Mouse (Mus musculus) ES-Bruce4 (cell line): ENCODE measurements around the gene Ank2. TPM values are rescaled to one million over a fixed set of nuclear protein-coding genes. Genes with fewer than 3 reads are reported as not detected.

ENCODE experiments used
- H3K27ac ChIP-seq: 2 replicates; pipeline ENCODE4 v1.5.1; 2012; ENCODE audit warnings: low read length, inconsistent platforms; ENCODE audit not compliant: insufficient read depth
- H3K27me3 ChIP-seq: 2 replicates; pipeline ENCODE4 v1.6.1; 2012; ENCODE audit warnings: mild to moderate bottlenecking, low read length, inconsistent platforms; ENCODE audit not compliant: control insufficient read depth, poor library complexity, insufficient read depth, severe bottlenecking
- H3K36me3 ChIP-seq: 2 replicates; pipeline ENCODE4 v1.6.1; 2012; ENCODE audit warnings: inconsistent platforms, mild to moderate bottlenecking, low read length, moderate library complexity; ENCODE audit not compliant: control insufficient read depth, poor library complexity, insufficient read depth, severe bottlenecking
- H3K4me1 ChIP-seq: one replicate; pipeline ENCODE4 v1.8.1; 2011; ENCODE audit warnings: low read length; ENCODE audit not compliant: control insufficient read depth, insufficient read depth
- H3K4me3 ChIP-seq: 2 replicates; pipeline ENCODE4 v1.5.1; 2011; ENCODE audit warnings: low read depth, mild to moderate bottlenecking, low read length
- H3K9ac ChIP-seq: 2 replicates; pipeline ENCODE4 v1.6.1; 2012; ENCODE audit warnings: low read depth, mild to moderate bottlenecking, inconsistent platforms; ENCODE audit not compliant: poor library complexity, severe bottlenecking
- H3K9me3 ChIP-seq: replicated peaks from 2 replicates; pipeline ENCODE4 v1.6.1; 2012; ENCODE audit warnings: mild to moderate bottlenecking, low read length, inconsistent platforms; ENCODE audit not compliant: control insufficient read depth, poor library complexity, insufficient read depth, severe bottlenecking
- CTCF ChIP-seq: IDR thresholded peaks from one replicate; pipeline ENCODE4 v1.8.1; 2011; ENCODE audit warnings: low read depth, low read length
- EP300 ChIP-seq: IDR thresholded peaks from 2 replicates; pipeline ENCODE4 v1.6.1; 2011; ENCODE audit warnings: low read depth, low read length; ENCODE audit not compliant: insufficient read depth
- POLR2A ChIP-seq: IDR thresholded peaks from one replicate; pipeline ENCODE4 v1.8.1; 2011; ENCODE audit warnings: low read length; ENCODE audit not compliant: insufficient read depth
- polyA plus RNA-seq: library from polyadenylated mRNA; stranded (reverse); fragments of >200 nt; gene quantifications from 2 replicates; pipeline ENCODE4 v1.2.4, GENCODE M21; 2011; ENCODE audit warnings: low read depth; ENCODE audit not compliant: missing spikeins, insufficient read depth, insufficient read length

Ank2 gene
- polyA plus RNA-seq, 1 experiment, result 29.9 TPM

DNA sequence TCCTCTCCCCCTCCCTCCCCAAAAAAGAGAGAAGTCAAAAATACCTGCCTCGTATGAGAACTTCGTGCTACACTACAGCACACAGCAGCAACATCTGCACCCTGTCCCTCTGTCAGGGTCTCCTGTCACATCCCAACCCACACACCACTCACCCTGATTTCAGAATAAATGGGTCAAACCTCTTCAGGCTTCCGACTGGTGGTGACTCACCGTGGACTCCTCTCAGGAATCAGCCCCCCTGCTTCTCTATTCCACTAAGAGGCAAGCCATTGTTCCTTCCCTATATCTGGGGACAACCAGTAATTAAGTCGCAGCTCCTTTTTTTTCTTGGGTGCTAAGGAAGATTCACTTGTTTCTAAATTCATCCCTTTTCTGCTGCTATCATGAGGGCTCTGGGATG, 361.6 kb downstream of the Ank2 start:
- TF ChIP-seq POLR2A (no peak), EP300 (no peak), CTCF (no peak)
- H3K9me3 ChIP-seq, result no peaks in the 10 kb centered on the region
- H3K9ac ChIP-seq, result no peak overlapping the region
- H3K27ac ChIP-seq, result no peak overlapping the region
- no peaks in the 10 kb centered on the region for H3K4me1 ChIP-seq
- no peaks in the 10 kb centered on the region for H3K27me3 ChIP-seq
- H3K36me3 ChIP-seq, result no peaks in the 10 kb centered on the region
- no peak overlapping the region for H3K4me3 ChIP-seq

DNA sequence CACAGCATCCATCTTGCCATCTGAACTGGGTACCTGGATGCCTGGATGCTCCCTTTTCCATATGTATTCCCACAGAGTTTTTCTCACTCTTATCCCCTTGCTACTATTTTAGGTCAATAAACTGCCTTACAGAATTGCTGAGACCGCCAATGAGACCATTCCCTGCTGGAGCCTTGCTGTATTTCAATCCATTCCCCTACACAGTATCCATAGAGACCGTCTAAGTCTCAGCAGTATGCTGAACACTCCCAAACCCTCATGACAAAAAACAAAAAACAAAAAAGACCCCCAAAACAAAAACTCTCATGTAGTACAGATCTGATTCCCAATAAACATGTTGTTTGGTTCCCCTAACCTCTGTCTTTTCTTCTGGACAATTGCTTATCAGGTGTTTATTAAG, 365.1 kb downstream of the Ank2 start:
- Histone ChIP-seq H3K27ac (no peak overlapping the region), H3K36me3 (no peaks in the 10 kb centered on the region), H3K4me3 (no peak overlapping the region), H3K9ac (no peak overlapping the region), H3K27me3 (no peaks in the 10 kb centered on the region), H3K4me1 (no peaks in the 10 kb centered on the region), H3K9me3 (no peaks in the 10 kb centered on the region)
- TF ChIP-seq EP300 (no peak), POLR2A (no peak), CTCF (no peak)

DNA sequence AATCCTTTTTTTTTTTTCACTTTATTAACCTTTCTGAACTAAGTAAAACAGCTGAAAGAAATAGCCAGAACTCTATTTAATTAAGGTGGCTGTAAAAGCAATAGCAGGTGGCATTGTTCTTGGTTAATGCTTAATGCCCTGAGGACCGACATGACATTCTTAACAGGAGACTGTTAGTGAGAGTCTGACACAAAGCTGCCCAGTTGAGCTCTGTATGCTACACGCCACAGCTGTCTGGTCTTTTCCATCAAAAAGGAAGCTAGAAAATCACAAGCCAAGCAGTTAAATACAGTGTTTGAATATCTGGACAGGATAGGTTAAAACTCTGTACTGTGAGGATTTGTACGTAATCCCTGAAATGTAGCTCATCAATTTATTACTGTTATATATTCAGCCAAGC, 368.1 kb downstream of the Ank2 start:
- no peaks in the 10 kb centered on the region for H3K27me3 ChIP-seq
- no peaks in the 10 kb centered on the region for H3K4me1 ChIP-seq
- no peaks in the 10 kb centered on the region for H3K9me3 ChIP-seq
- H3K4me3 ChIP-seq, result no peak overlapping the region
- TF ChIP-seq EP300 (no peak), POLR2A (no peak), CTCF (no peak)
- no peak overlapping the region for H3K9ac ChIP-seq
- H3K27ac ChIP-seq, result no peak overlapping the region
- no peaks in the 10 kb centered on the region for H3K36me3 ChIP-seq

DNA sequence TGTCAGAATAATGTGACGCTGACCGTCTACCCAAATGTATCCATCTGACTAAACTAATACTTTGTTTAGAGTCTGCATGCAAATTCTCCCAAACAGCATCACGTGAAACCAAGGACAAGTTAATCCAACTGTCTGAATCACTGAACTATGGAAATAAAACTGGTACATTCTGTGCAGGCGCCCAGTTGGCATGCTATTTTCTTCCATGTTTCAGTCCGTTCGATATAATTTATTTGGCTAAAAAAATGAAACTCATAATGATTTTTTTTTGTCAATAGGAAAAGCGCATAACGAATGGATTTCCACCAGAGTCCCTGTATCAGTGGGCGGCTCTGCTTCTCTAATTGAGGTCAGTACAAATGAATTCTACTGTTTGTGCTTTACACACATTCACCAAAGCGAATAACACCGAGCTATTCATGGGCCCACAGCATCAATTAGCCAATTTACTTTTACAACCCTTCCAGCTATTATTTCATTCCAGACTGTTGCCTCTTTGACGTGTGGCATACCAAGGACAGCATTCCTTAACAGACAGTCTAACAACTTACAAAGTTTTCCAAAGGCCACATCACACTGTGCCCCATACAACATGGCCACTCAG, 368.9 kb downstream of the Ank2 start:
- no peak overlapping the region for H3K27ac ChIP-seq
- TF ChIP-seq POLR2A (no peak), EP300 (no peak), CTCF (no peak)

DNA sequence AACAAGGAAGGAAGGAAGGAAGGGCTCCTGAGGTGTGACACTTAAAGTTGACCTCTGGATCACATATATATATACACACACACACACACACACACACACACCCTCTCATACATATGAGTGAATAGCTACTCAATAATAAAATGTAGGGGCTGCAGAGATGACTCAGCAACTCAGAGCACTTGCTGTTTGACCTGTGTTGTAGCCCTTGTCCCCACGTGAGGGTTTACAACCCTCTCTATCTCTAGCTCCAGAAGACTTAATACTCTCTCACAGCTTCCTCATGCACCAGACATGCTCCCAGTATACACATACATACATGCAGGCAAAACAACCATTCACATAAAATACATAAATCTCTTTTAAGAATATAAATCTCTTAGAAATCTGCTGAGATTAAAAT, 369.4 kb downstream of the Ank2 start:
- TF ChIP-seq CTCF, result no peak
- no peak for TF ChIP-seq EP300
- TF ChIP-seq POLR2A, result no peak
- no peaks in the 10 kb centered on the region for H3K27me3 ChIP-seq
- no peak overlapping the region for H3K27ac ChIP-seq

More for the DNA sequence above, 368.9 kb downstream of the Ank2 start:
- no peaks in the 10 kb centered on the region for H3K27me3 ChIP-seq
- H3K4me1 ChIP-seq, result no peaks in the 10 kb centered on the region
- no peaks in the 10 kb centered on the region for H3K9me3 ChIP-seq
- H3K36me3 ChIP-seq, result no peaks in the 10 kb centered on the region
- no peak overlapping the region for H3K9ac ChIP-seq
- H3K4me3 ChIP-seq, result no peak overlapping the region

DNA sequence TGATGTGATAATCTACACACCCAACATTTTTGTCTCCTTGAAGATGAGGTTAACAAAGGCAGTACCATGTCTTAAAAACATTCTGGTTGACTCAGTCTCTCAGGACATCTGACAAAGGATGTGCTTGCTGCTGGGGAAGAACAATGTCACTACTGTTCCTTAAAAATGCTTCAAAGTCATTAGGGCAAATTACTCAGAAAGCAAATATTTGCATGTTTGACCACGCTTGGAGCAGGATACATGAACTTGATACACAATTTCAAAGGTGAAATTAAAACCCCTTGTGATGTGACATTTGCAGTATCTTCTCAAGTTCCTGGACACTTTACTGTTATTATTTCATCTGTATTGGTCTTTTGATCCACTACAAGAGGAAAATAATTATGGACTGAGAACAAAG, 371.5 kb downstream of the Ank2 start:
- H3K27ac ChIP-seq, result no peak overlapping the region
- no peaks in the 10 kb centered on the region for H3K36me3 ChIP-seq
- H3K4me1 ChIP-seq, result no peaks in the 10 kb centered on the region
- no peak overlapping the region for H3K4me3 ChIP-seq
- TF ChIP-seq POLR2A (no peak), EP300 (no peak), CTCF (no peak)
- no peaks in the 10 kb centered on the region for H3K9me3 ChIP-seq
- H3K27me3 ChIP-seq, result no peaks in the 10 kb centered on the region
- no peak overlapping the region for H3K9ac ChIP-seq

More for the DNA sequence above, 369.4 kb downstream of the Ank2 start:
- H3K4me3 ChIP-seq, result no peak overlapping the region
- no peaks in the 10 kb centered on the region for H3K4me1 ChIP-seq
- H3K9ac ChIP-seq, result no peak overlapping the region
- no peaks in the 10 kb centered on the region for H3K36me3 ChIP-seq
- no peaks in the 10 kb centered on the region for H3K9me3 ChIP-seq
